Mouse (Mus musculus) ES-E14 (cell line): ENCODE measurements around the gene Krr1. TPM values are rescaled to one million over a fixed set of nuclear protein-coding genes. Genes with fewer than 3 reads are reported as not detected.
"Not testable (repeated sequence)": the region's sequence is repeated elsewhere in the genome, so short reads cannot be mapped to it uniquely, and the experiment has no call there.

Experiments used
- DNase-seq: peaks from one replicate; pipeline ENCODE4 v3.0.0-alpha.2; 2013; ENCODE audit warnings: low read depth, low spot score
- H3K27ac ChIP-seq: 2 replicates; pipeline ENCODE4 v1.5.1; 2012; ENCODE audit warnings: low read depth, mild to moderate bottlenecking, low read length, moderate library complexity, mixed read lengths; ENCODE audit not compliant: poor library complexity, insufficient read depth, severe bottlenecking
- H3K36me3 ChIP-seq: 2 replicates; pipeline ENCODE4 v1.6.1; 2012; ENCODE audit warnings: mild to moderate bottlenecking, low read length, moderate library complexity, mixed read lengths; ENCODE audit not compliant: control insufficient read depth, poor library complexity, insufficient read depth, severe bottlenecking
- H3K4me1 ChIP-seq, 2 experiments: fragments of 150-350 bp in 1 of 2; sonication (generic) in 1 of 2; 2 replicates each; pipeline ENCODE4 v1.6.1; 2012; ENCODE audit warnings: low read length in 2 of 2, mild to moderate bottlenecking in 1 of 2, mixed read lengths in 1 of 2; ENCODE audit not compliant: control insufficient read depth in 2 of 2, insufficient read depth in 2 of 2, poor library complexity in 1 of 2
- H3K4me3 ChIP-seq, 2 experiments: fragments of 150-350 bp in 1 of 2; sonication (generic) in 1 of 2; 2 replicates each; pipeline ENCODE4 v1.5.1; 2012; ENCODE audit warnings: low read length in 2 of 2, low read depth in 1 of 2, mild to moderate bottlenecking in 1 of 2, mixed read lengths in 1 of 2; ENCODE audit not compliant: insufficient read depth in 1 of 2, poor library complexity in 1 of 2, severe bottlenecking in 1 of 2
- H3K9ac ChIP-seq: 2 replicates; pipeline ENCODE4 v1.6.1; 2012; ENCODE audit warnings: low read depth, mild to moderate bottlenecking, low read length, mixed read lengths; ENCODE audit not compliant: poor library complexity, insufficient read depth, severe bottlenecking
- H3K9me3 ChIP-seq: fragments of 150-350 bp; sonication (generic); 2 replicates; pipeline ENCODE4 v1.6.1; 2012; ENCODE audit warnings: low read depth, mild to moderate bottlenecking, low read length; ENCODE audit not compliant: control insufficient read depth, insufficient read depth
- CHD2 ChIP-seq: IDR thresholded peaks from 2 replicates; pipeline ENCODE4 v1.6.1; 2014; ENCODE audit warnings: mild to moderate bottlenecking, low read depth, low read length, inconsistent platforms
- HCFC1 ChIP-seq: IDR thresholded peaks from 2 replicates; pipeline ENCODE4 v1.6.1; 2012; ENCODE audit warnings: low read length, inconsistent platforms, borderline replicate concordance; ENCODE audit not compliant: insufficient read depth
- MAFK ChIP-seq: IDR thresholded peaks from 2 replicates; pipeline ENCODE4 v1.6.1; 2014; ENCODE audit warnings: mild to moderate bottlenecking, low read depth, low read length, inconsistent platforms; ENCODE audit not compliant: insufficient read depth
- ZC3H11A ChIP-seq: IDR thresholded peaks from 2 replicates; pipeline ENCODE4 v1.6.1; 2012; ENCODE audit warnings: low read depth, mild to moderate bottlenecking, inconsistent platforms, low read length, borderline replicate concordance
- ZNF384 ChIP-seq: IDR thresholded peaks from 2 replicates; pipeline ENCODE4 v1.6.1; 2012; ENCODE audit warnings: low read depth, low read length, inconsistent platforms
- in situ Hi-C, 2 experiments: fragments of 600-800 bp; cut with MboI; formaldehyde crosslinking; loops; one replicate each; pipeline ENCODE4 v1.15.1; 2025; ENCODE audit warnings: low sequenced_read_pairs in 2 of 2, inconsistent platforms in 1 of 2; ENCODE audit not compliant: unreplicated experiment in 2 of 2
- total RNA-seq: library from RNA; depleted of rRNA; stranded (reverse); fragments of 300-350 nt; gene quantifications from 2 replicates; pipeline ENCODE4 v1.2.3, GENCODE M21; 2012

The Krr1 gene
- total RNA-seq, 1 experiment = 81.2 TPM

DNA sequence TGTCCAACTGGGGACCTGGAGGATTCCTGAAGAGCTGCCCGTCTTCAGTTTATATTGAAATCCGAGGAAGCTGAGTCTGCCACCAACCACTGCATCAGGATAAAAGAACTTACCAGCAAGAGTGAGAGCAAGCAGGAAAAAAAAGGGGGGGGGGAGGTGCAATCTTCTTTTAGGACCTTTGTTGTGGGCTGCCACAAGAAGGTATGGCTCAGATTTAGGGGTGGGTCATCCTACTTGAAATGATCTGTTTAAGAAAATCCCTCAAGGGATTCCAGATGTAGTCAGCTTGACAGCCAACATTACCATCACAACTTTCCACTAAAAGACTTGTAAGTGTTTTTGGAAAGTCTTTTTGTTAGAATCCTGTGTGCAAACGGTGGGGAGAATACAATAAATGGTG is 27.3 kb downstream of the Krr1 start:
- no peaks in the 10 kb centered on the region for H3K36me3 ChIP-seq
- no peaks in the 10 kb centered on the region for H3K4me1 ChIP-seq
- no peak overlapping the region for H3K4me3 ChIP-seq
- in situ Hi-C loops = no loop called here
- H3K9ac ChIP-seq = no peak overlapping the region
- TF ChIP-seq MAFK (no peak), ZC3H11A (no peak), HCFC1 (no peak), ZNF384 (no peak), CHD2 (no peak)
- DNase-seq = no peak
- no peak overlapping the region for H3K27ac ChIP-seq
- no peaks in the 10 kb centered on the region for H3K9me3 ChIP-seq

DNA sequence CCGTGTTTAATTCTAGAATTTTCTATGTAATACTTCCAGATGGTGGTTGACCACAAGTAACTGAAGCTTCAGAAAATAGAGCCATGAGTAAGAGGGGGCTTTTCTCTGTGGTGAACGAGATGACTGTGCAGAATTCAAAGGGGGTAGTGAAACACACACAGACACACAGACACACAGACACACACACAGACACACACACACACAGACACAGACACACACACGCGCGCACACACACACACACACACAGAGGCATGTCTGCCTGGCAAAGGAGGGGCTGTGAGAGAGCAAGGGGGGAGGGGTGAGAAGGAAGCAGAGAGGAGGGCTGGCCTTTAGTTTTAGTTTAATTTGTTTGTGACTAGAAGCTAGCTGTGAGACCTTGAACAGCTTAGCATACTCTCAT is 28.1 kb downstream of the Krr1 start:
- TF ChIP-seq ZC3H11A (no peak), ZNF384 (no peak)
- DNase-seq = no peak
- Histone ChIP-seq H3K36me3 (no peaks in the 10 kb centered on the region), H3K9ac (no peak overlapping the region), H3K27ac (no peak overlapping the region), H3K4me1 (no peaks in the 10 kb centered on the region), H3K9me3 (no peaks in the 10 kb centered on the region), H3K4me3 (no peak overlapping the region)
- in situ Hi-C loops = no loop called here

DNA sequence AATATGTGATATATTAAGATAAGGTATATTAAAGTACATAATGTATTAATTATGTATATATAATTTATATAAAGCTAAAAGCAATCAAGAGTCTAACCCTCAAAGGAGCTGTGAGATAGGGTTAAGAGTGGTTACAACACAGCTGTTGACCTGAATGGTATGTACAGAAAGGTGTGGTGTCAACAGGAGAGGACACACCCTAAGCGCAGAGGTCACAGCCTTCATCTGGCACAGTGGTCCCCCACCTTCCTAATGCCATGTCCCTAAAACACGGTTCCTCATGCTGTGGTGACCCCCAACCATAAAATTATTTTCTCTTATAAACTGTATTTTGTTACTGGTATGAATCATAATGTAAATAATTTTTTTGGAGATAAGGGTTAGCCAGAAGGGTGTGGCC is 28.9 kb downstream of the Krr1 start:
- Histone ChIP-seq H3K4me3 (no peak overlapping the region), H3K27ac (no peak overlapping the region), H3K36me3 (no peaks in the 10 kb centered on the region), H3K4me1 (no peaks in the 10 kb centered on the region), H3K9me3 (no peaks in the 10 kb centered on the region), H3K9ac (no peak overlapping the region)
- in situ Hi-C loops = no loop called here
- no peak for DNase-seq
- TF ChIP-seq ZC3H11A (no peak), CHD2 (no peak)

DNA sequence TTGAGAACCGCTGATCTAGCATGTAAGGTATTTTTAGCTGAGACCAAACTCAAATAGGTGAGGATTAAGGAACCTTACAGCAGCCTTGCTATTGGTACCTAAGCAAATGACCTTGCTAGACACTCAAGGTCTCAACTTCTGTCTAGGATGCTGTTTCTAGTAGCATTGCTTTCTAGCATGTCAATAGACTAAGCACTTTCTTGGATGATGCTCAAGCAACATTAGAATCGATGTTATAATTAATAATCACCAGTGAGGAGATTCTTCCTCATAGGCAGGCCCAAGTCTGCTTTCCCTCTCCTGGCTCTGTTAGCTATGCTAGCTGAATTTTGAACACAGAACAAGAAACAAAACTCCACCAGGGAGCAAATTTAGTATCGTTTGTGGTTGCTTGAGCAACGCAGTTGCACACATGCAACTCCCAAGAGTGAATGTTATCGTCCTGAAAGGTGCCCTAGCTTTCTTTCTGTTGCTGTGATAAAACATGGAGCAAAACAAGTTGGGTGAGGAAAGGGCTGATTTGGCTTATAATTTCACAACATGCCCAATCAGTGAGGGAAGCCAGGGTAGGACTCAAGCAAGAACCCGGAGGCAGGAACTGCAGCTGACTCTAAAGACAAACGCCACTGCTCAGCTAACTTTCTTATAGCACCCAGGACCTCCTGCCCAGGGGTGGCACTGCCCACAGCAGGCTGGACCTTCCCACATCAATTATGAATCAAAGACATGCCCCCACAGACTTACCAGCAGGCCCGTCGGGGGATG is 29.5 kb downstream of the Krr1 start:
- Histone ChIP-seq H3K9me3 (no peaks in the 10 kb centered on the region), H3K27ac (no peak overlapping the region), H3K4me1 (no peaks in the 10 kb centered on the region), H3K9ac (no peak overlapping the region), H3K36me3 (no peaks in the 10 kb centered on the region), H3K4me3 (no peak overlapping the region)
- TF ChIP-seq ZNF384 (no peak), MAFK (no peak), CHD2 (no peak), HCFC1 (no peak), ZC3H11A (no peak)
- DNase-seq = no peak
- in situ Hi-C loops = no loop called here

DNA sequence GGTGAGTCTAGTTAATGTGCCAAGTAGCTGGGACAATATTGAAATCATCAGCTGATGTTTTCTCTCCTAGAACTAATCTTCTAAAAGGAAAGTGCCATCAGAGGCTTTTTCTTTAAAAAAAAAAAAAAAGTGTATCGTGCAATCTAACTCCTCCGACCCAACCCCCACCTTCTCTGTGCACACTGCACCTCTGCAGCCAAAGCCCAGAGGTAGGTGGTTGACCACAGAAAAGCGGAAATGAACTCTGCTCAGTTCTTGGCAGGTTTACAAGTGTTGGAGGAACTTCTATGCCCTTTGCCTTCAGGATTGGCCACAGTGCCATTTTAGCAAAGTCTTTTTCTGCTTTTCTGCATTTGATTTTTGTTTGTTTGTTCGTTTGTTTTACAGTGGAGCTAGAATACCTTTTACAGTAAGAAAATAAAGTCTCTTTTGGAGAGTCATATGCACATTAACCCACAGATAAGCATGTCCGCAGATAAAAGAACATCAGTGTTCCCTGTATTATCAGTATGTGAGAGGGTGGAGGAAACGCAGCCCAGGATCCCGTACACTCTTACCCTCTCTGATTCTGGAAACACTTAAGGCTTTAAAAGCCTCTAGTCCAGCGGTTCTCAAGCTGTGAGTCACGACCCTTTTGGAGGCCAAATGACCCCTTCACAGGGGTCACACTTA is 30.2 kb downstream of the Krr1 start, which contains the start of gene Glipr1:
Glipr1 (minus strand) TSS at position 88 of the 672 bp plus-strand sequence.
- in situ Hi-C loops = no loop called here

DNA sequence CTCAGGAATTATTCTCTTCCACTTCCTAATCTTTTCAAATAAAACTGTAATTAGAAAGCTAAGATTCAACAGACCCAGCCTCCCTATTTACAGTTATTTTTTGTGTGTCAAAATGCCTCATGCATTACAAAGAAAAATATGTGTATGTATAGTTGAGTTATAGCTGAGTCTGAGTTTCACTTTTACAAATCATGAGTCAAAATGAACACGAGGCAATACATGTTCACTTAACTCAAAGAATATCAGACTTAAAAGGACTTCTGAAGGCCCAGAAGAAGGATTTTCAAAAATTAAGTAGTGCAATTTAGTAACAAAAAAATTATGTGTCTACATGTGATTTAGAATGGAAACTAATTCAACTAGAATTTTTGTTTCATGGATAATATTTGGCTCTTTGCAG is 37.0 kb downstream of the Krr1 start:
- H3K9ac ChIP-seq, H3K9me3 ChIP-seq, in situ Hi-C loops, H3K4me1 ChIP-seq, H3K36me3 ChIP-seq, H3K4me3 ChIP-seq, DNase-seq, H3K27ac ChIP-seq: not testable (repeated sequence)

More for the DNA sequence above, 30.2 kb downstream of the Krr1 start, which contains the start of gene Glipr1:
- Histone ChIP-seq H3K36me3 (no peaks in the 10 kb centered on the region), H3K9me3 (no peaks in the 10 kb centered on the region), H3K4me3 (no peak within 1 kb of the TSS), H3K9ac (no peak within 1 kb of the TSS), H3K27ac (no peak within 1 kb of the TSS), H3K4me1 (no peaks in the 10 kb centered on the region)
- TF ChIP-seq MAFK (no peak), HCFC1 (no peak), ZC3H11A (no peak), ZNF384 (no peak), CHD2 (no peak)
- DNase-seq = no peak
